Mouse (Mus musculus): Measurements from ENCODE around the gene Pomgnt2. TPM values are rescaled to one million over a fixed set of nuclear protein-coding genes. Genes with fewer than 3 reads are reported as not detected.
"Not testable (repeated sequence)": the region's sequence is repeated elsewhere in the genome, so short reads cannot be mapped to it uniquely, and the experiment has no call there.

Pomgnt2 gene
- polyA plus RNA-seq, 1 experiment from 2014 or later: 42.0 TPM

GRCm38 (mm10) chr9:122027914-122028745 is 31.2 kb upstream of the Pomgnt2 start:
- Histone ChIP-seq H3K27me3 (ENCODE audit: control insufficient read depth, insufficient read depth, low read depth, low read length) (no peaks in the 10 kb centered on the region), H3K36me3 (ENCODE audit: control insufficient read depth, insufficient read depth, low read length) (no peaks in the 10 kb centered on the region), H3K4me2 (ENCODE audit: low read length) (no peak overlapping the region), H3K9me3 (replicated peaks; ENCODE audit: control insufficient read depth, low read length, poor library complexity, severe bottlenecking) (no peaks in the 10 kb centered on the region), H3K4me1 (ENCODE audit: control insufficient read depth, insufficient read depth, low read length) (peaks cover 2% of the 10 kb centered on the region; the same call in 1 of the 2 replicates), H3K4me3 (ENCODE audit: low read depth, low read length) (no peak overlapping the region), H3K9ac (ENCODE audit: low read depth, low read length) (no peak overlapping the region; the same call in 1 of the 2 replicates), H3K27ac (ENCODE audit: low read length) (peak overlapping the region; percentile 53)
- ATAC-seq: no peak
- 82% methylated on average over 11 of the region's 11 CpGs for WGBS

DNA sequence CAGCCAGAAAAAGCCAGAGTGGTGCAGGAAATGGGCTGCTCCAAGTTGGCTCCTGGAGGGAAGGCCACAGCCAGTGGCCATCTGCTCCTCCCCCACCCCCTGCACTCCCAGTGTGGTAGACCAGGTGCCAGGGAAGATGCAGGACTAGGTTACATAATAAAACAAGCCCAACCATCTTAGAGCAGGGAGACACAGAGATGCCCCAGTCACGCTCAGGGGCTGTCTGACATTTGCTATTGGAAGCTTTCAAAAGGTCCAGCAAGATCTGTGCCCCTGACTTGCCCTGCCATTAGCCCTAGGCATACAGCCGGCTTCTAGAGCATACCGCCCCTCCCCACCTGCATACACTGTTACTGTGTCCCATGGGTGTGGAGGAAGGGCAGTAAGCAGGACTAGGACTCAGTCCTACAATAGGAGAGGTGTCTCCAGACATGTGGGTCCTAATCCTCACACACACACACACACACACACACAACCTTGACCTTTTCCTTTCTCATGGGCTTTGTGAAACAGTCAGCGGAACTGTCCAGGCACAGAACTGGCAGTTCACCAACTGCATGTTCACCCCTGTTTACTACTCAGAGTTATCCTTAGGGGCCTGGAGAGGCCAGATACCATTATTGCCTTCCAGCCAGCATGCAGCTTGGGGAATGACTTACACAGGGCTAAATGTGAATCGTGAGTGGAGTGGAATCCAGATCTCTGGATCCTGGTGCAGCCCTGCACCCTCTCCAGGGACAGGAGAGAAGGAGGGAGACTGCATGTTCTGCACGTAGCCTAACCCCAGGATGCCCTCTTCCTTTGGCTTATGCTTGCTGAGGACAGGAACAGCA is 30.4 kb upstream of the Pomgnt2 start:
- Histone ChIP-seq H3K4me2 (ENCODE audit: low read length) (no peak overlapping the region), H3K27me3 (ENCODE audit: control insufficient read depth, insufficient read depth, low read depth, low read length) (no peaks in the 10 kb centered on the region), H3K9ac (ENCODE audit: low read depth, low read length) (peak overlapping the region; percentile 2; the same call in 1 of the 2 replicates), H3K9me3 (replicated peaks; ENCODE audit: control insufficient read depth, low read length, poor library complexity, severe bottlenecking) (no peaks in the 10 kb centered on the region), H3K4me3 (ENCODE audit: low read depth, low read length) (no peak overlapping the region), H3K36me3 (ENCODE audit: control insufficient read depth, insufficient read depth, low read length) (no peaks in the 10 kb centered on the region), H3K4me1 (ENCODE audit: control insufficient read depth, insufficient read depth, low read length) (peaks cover 2% of the 10 kb centered on the region; the same call in 1 of the 2 replicates), H3K27ac (ENCODE audit: low read length) (peak overlapping the region; percentile 53)
- no peak for ATAC-seq
- WGBS: 78% methylated on average over 6 of the region's 6 CpGs

GRCm38 (mm10) chr9:122025855-122026590 is 29.1 kb upstream of the Pomgnt2 start:
- WGBS: 67% methylated on average over 7 of the region's 7 CpGs

DNA sequence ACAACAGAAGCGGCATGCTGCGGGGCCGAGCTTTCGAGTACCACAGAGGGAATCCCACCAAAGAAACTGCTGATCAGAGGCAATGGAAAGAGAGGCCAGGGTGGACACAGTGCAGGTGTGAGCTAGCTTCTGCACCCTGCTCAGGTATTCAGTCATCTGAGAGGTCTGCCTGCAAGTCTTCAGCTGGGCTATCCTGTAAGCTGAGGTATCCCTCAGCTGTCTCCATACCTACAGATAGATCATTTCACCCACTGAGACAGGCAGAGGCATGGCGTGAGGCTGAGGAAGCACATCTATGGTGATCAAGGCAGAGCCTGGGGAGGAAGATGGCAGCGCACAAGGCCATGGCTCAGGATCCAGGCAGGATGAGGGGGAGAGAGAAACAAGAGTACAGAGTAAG is 27.5 kb upstream of the Pomgnt2 start:
- Histone ChIP-seq H3K27me3 (ENCODE audit: control insufficient read depth, insufficient read depth, low read depth, low read length) (no peaks in the 10 kb centered on the region), H3K9ac (ENCODE audit: low read depth, low read length) (no peak overlapping the region), H3K4me1 (ENCODE audit: control insufficient read depth, insufficient read depth, low read length) (peaks cover 5% of the 10 kb centered on the region; the same call in 1 of the 2 replicates), H3K4me3 (ENCODE audit: low read depth, low read length) (no peak overlapping the region), H3K27ac (ENCODE audit: low read length) (no peak overlapping the region), H3K36me3 (ENCODE audit: control insufficient read depth, insufficient read depth, low read length) (no peaks in the 10 kb centered on the region), H3K9me3 (replicated peaks; ENCODE audit: control insufficient read depth, low read length, poor library complexity, severe bottlenecking) (no peaks in the 10 kb centered on the region), H3K4me2 (ENCODE audit: low read length) (no peak overlapping the region)
- ATAC-seq: no peak
- 93% methylated on average over 6 of the region's 6 CpGs for WGBS

More at GRCm38 (mm10) chr9:122025855-122026590, 29.1 kb upstream of the Pomgnt2 start:
- Histone ChIP-seq H3K9ac (ENCODE audit: low read depth, low read length) (no peak overlapping the region), H3K4me1 (ENCODE audit: control insufficient read depth, insufficient read depth, low read length) (peaks cover 2% of the 10 kb centered on the region; the same call in 1 of the 2 replicates), H3K4me2 (ENCODE audit: low read length) (no peak overlapping the region), H3K27ac (ENCODE audit: low read length) (no peak overlapping the region), H3K36me3 (ENCODE audit: control insufficient read depth, insufficient read depth, low read length) (no peaks in the 10 kb centered on the region), H3K9me3 (replicated peaks; ENCODE audit: control insufficient read depth, low read length, poor library complexity, severe bottlenecking) (no peaks in the 10 kb centered on the region), H3K4me3 (ENCODE audit: low read depth, low read length) (no peak overlapping the region), H3K27me3 (ENCODE audit: control insufficient read depth, insufficient read depth, low read depth, low read length) (no peaks in the 10 kb centered on the region)
- ATAC-seq: no peak

GRCm38 (mm10) chr9:122023873-122024272 is 27.0 kb upstream of the Pomgnt2 start:
- no peak for ATAC-seq
- no peaks in the 10 kb centered on the region for H3K36me3 ChIP-seq (ENCODE audit: control insufficient read depth, insufficient read depth, low read length)
- H3K27me3 ChIP-seq (ENCODE audit: control insufficient read depth, insufficient read depth, low read depth, low read length): no peaks in the 10 kb centered on the region
- H3K9ac ChIP-seq (ENCODE audit: low read depth, low read length): no peak overlapping the region
- no peak overlapping the region for H3K27ac ChIP-seq (ENCODE audit: low read length)
- no peaks in the 10 kb centered on the region for H3K9me3 ChIP-seq (replicated peaks; ENCODE audit: control insufficient read depth, low read length, poor library complexity, severe bottlenecking)
- WGBS: 65% methylated on average over 5 of the region's 5 CpGs
- peaks cover 10% of the 10 kb centered on the region for H3K4me1 ChIP-seq (ENCODE audit: control insufficient read depth, insufficient read depth, low read length)
- H3K4me3 ChIP-seq (ENCODE audit: low read depth, low read length): no peak overlapping the region
- no peak overlapping the region for H3K4me2 ChIP-seq (ENCODE audit: low read length)

DNA sequence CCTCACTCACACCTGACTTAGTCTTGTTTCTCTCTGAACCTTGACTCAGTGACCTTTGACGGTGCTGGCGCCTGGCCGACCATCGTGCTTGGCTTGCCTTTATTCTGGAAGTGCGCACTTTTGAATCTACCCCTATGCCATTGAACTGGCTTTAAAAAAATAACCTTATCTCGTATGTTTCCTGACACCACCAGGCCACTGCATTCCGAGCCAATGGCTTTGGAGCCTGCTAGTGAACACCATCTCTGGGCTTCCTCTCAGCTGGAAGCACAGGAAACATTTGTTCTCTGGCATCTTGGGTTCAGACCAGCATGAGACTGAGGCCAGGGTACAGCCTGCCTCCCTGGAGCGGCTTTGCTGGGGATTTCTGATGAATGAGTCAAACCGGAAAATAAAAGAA is 25.9 kb upstream of the Pomgnt2 start:
- no peak overlapping the region for H3K27ac ChIP-seq (ENCODE audit: low read length)
- no peaks in the 10 kb centered on the region for H3K9me3 ChIP-seq (replicated peaks; ENCODE audit: control insufficient read depth, low read length, poor library complexity, severe bottlenecking)
- no peaks in the 10 kb centered on the region for H3K36me3 ChIP-seq (ENCODE audit: control insufficient read depth, insufficient read depth, low read length)
- no peak for ATAC-seq
- H3K4me1 ChIP-seq (ENCODE audit: control insufficient read depth, insufficient read depth, low read length): peaks cover 11% of the 10 kb centered on the region
- 70% methylated on average over 9 of the region's 9 CpGs for WGBS
- no peak overlapping the region for H3K4me3 ChIP-seq (ENCODE audit: low read depth, low read length)
- no peaks in the 10 kb centered on the region for H3K27me3 ChIP-seq (ENCODE audit: control insufficient read depth, insufficient read depth, low read depth, low read length)
- no peak overlapping the region for H3K4me2 ChIP-seq (ENCODE audit: low read length)
- H3K9ac ChIP-seq (ENCODE audit: low read depth, low read length): no peak overlapping the region

DNA sequence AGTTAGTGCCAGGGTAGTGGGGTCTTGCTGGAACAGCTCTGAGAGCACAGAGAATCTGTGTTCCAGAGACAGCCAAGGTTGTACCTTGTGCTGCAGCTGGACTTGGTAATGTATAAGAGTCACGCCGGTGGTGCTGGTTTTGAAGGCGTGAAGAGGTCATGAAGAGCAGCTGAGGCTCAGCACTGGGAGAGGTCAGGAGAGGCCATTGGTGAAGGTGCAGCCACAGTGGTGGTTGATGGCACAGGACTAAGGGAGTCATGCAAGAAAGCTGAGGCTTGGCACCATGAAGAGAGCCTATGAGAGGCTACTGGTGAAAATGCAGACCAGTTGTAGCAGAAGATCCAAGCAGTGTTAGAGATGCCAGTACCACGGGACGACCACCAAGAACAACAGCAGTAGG is 24.7 kb upstream of the Pomgnt2 start:
- no peak for ATAC-seq
- Histone ChIP-seq H3K27me3 (ENCODE audit: control insufficient read depth, insufficient read depth, low read depth, low read length) (no peaks in the 10 kb centered on the region), H3K9ac (ENCODE audit: low read depth, low read length) (no peak overlapping the region), H3K9me3 (replicated peaks; ENCODE audit: control insufficient read depth, low read length, poor library complexity, severe bottlenecking) (no peaks in the 10 kb centered on the region), H3K4me2 (ENCODE audit: low read length) (no peak overlapping the region), H3K4me1 (ENCODE audit: control insufficient read depth, insufficient read depth, low read length) (peaks cover 11% of the 10 kb centered on the region), H3K36me3 (ENCODE audit: control insufficient read depth, insufficient read depth, low read length) (no peaks in the 10 kb centered on the region), H3K27ac (ENCODE audit: low read length) (no peak overlapping the region), H3K4me3 (ENCODE audit: low read depth, low read length) (no peak overlapping the region)
- 99% methylated on average over 5 of the region's 5 CpGs for WGBS

- 91% methylated on average over 4 of the region's 4 CpGs for WGBS
- not testable (repeated sequence) for H3K4me3 ChIP-seq (ENCODE audit: low read depth, low read length); H3K27me3 ChIP-seq (ENCODE audit: control insufficient read depth, insufficient read depth, low read depth, low read length); H3K9ac ChIP-seq (ENCODE audit: low read depth, low read length); H3K36me3 ChIP-seq (ENCODE audit: control insufficient read depth, insufficient read depth, low read length); H3K27ac ChIP-seq (ENCODE audit: low read length); ATAC-seq; H3K4me2 ChIP-seq (ENCODE audit: low read length); H3K9me3 ChIP-seq (replicated peaks; ENCODE audit: control insufficient read depth, low read length, poor library complexity, severe bottlenecking); H3K4me1 ChIP-seq (ENCODE audit: control insufficient read depth, insufficient read depth, low read length)
These were observed 24.3 kb upstream of the Pomgnt2 start for GRCm38 (mm10) chr9:122021171-122021570.

All from midbrain, embryonic 16.5 days (tissue).